8 mouse cellular contexts compared by ENCODE assay signal in the genomic region with DNA sequence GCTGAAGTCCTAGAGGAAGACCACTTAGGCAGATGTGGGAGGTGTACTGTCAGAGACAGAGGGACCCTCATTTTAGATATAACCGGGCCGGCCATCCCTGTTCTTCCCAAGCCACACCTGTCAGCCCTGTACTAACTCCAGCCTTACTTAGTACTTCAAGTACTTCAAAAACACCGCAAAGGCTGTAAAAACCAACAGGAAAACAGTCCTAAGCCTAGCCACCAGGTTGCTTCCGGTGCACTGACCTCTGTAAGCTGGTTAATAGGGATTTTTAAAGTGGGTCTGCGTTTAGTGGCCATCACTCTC. TPM values are rescaled to one million over a fixed set of nuclear protein-coding genes. Genes with fewer than 3 reads are reported as not detected.
DNase-seq lines count a peak whose midpoint lies in the region; ATAC-seq and TF ChIP-seq lines count a peak whose summit lies in the region.

No protein-coding gene starts in this region.

- peak overlapping the region; percentile 99 for H3K27ac ChIP-seq in layer of hippocampus, adult 2 months
- peak overlapping the region; percentile 94 for H3K27ac ChIP-seq in cortical plate, adult 2 months (ENCODE audit: insufficient read depth, low read length)
- peak overlapping the region; percentile 89; the same call in 1 of the 2 replicates for H3K27ac ChIP-seq in hindbrain, embryonic 16.5 days (ENCODE audit: low read depth, low read length)
- H3K27ac ChIP-seq in midbrain, embryonic 12.5 days (replicated peaks), result no peak overlapping the region

- no peak for ATAC-seq in hindbrain, embryonic 16.5 days
- no peak; the same call in 1 of the 2 replicates for ATAC-seq in midbrain, embryonic 12.5 days (ENCODE audit: low FRiP score, low read depth)

- TF ChIP-seq POLR2A in cortical plate, adult 2 months (IDR thresholded peaks at IDR 0.05; ENCODE audit: extremely low read depth, insufficient read depth, low read length), result no peak

- H3K36me3 ChIP-seq in hindbrain, embryonic 16.5 days (ENCODE audit: control insufficient read depth, insufficient read depth, low read length), result peaks cover 5% of the 10 kb centered on the region; the same call in 1 of the 2 replicates
- peaks cover 12% of the 10 kb centered on the region; the same call in 1 of the 2 replicates for H3K36me3 ChIP-seq in midbrain, embryonic 12.5 days

- no peak for TF ChIP-seq CTCF in layer of hippocampus, adult 2 months (conservative IDR thresholded peaks at IDR 0.05)
- no peak for TF ChIP-seq CTCF in cortical plate, adult 2 months (IDR thresholded peaks at IDR 0.05; ENCODE audit: extremely low read depth, insufficient read depth, low read length)

- peak overlapping the region; percentile 94 for H3K4me3 ChIP-seq in layer of hippocampus, adult 2 months
- H3K4me3 ChIP-seq in cortical plate, adult 2 months (ENCODE audit: insufficient read depth, low read length), result peak overlapping the region; percentile 99
- H3K4me3 ChIP-seq in hindbrain, embryonic 16.5 days (ENCODE audit: low read length), result peak overlapping the region; percentile 81
- H3K4me3 ChIP-seq in midbrain, embryonic 12.5 days, result peak overlapping the region; percentile 74

- DNase-seq in layer of hippocampus, adult 2 months (ENCODE audit: low spot score in 2 of 2), result no peak
- DNase-seq in layer of hippocampus, postnatal 36 days, result no peak
- DNase-seq in frontal cortex, adult 2 months (ENCODE audit: extremely low spot score in 1 of 2, low spot score in 1 of 2), result no peak
- DNase-seq in spleen, postnatal 36 days (ENCODE audit: low spot score in 2 of 2), result no peak
- no peak for DNase-seq in lung, postnatal 10 days

- no peaks in the 10 kb centered on the region for H3K27me3 ChIP-seq in hindbrain, embryonic 16.5 days (replicated peaks; ENCODE audit: control insufficient read depth, insufficient read depth, low read length)
- H3K27me3 ChIP-seq in midbrain, embryonic 12.5 days, result no peaks in the 10 kb centered on the region

- H3K9ac ChIP-seq in hindbrain, embryonic 16.5 days (ENCODE audit: low read depth, low read length), result peak overlapping the region; percentile 85
- H3K9ac ChIP-seq in midbrain, embryonic 12.5 days (replicated peaks), result peak overlapping the region; percentile 82

- H3K4me1 ChIP-seq in cortical plate, adult 2 months (ENCODE audit: control insufficient read depth, insufficient read depth, low read length), result peaks cover 4% of the 10 kb centered on the region
- peaks cover 7% of the 10 kb centered on the region for H3K4me1 ChIP-seq in hindbrain, embryonic 16.5 days (ENCODE audit: control insufficient read depth, insufficient read depth, low read depth, low read length)
- peaks cover 13% of the 10 kb centered on the region for H3K4me1 ChIP-seq in midbrain, embryonic 12.5 days

- no peaks in the 10 kb centered on the region for H3K9me3 ChIP-seq in hindbrain, embryonic 16.5 days (ENCODE audit: control insufficient read depth, low read length)
- no peaks in the 10 kb centered on the region for H3K9me3 ChIP-seq in midbrain, embryonic 12.5 days

- 59% methylated on average over 5 of the region's 5 CpGs for WGBS in hindbrain, embryonic 16.5 days
- 62% methylated on average over 5 of the region's 5 CpGs for WGBS in midbrain, embryonic 12.5 days

- peak overlapping the region; percentile 68 for H3K4me2 ChIP-seq in hindbrain, embryonic 16.5 days (ENCODE audit: low read length)
- H3K4me2 ChIP-seq in midbrain, embryonic 12.5 days (replicated peaks), result peak overlapping the region; percentile 67

RNA-seq across cellular contexts. Expression of a gene that starts 11.1 kb away (rescaled TPM):
- total RNA-seq in layer of hippocampus, adult 2 months (2021), result 100 to 1,000 TPM; 106 to 107 TPM
- total RNA-seq in layer of hippocampus, postnatal 36 days (2021), result 100 to 1,000 TPM; 107 to 111 TPM
- 108 and 124 TPM in 2 replicates for polyA plus RNA-seq in cortical plate, adult 2 months (2012; rRNA removed)
- 199 and 203 TPM in 2 replicates for polyA plus RNA-seq in hindbrain, embryonic 16.5 days (2015; fragmentation: Nextera tagmentation; extraction: Ambion mirVana)
- polyA plus RNA-seq in midbrain, embryonic 12.5 days (2016; fragmentation: Nextera tagmentation; extraction: Ambion mirVana), result 145 and 162 TPM in 2 replicates
- polyA plus RNA-seq in frontal cortex, adult 2 months (2012; rRNA removed), result 112 and 113 TPM in 2 replicates
